Mouse (Mus musculus) mouse embryonic stem cell (cell line): Measurements from ENCODE around the gene Usp20.

Experiments
- in situ Hi-C, 2 experiments: fragments of 300-500 bp; cut with MboI; formaldehyde crosslinking; loops; 1 replicate in 1 of 2; 3 replicates in 1 of 2; pipeline ENCODE4 v1.14.3; 2019 to 2020; ENCODE audit warnings: low sequenced_read_pairs in 2 of 2, low pct_unique_long_range_greater_than_20kb in 1 of 2, mixed read lengths in 1 of 2; ENCODE audit not compliant: unreplicated experiment in 1 of 2

Usp20 gene

GRCm38 (mm10) chr2:31061868-31062628 is 80.0 kb downstream of the Usp20 start:
- in situ Hi-C loops = no loop called here

GRCm38 (mm10) chr2:31066019-31066789 is 84.1 kb downstream of the Usp20 start:
- in situ Hi-C loops = no loop called here

- in situ Hi-C loops = no loop called here
Measured at GRCm38 (mm10) chr2:31067059-31067595, 85.0 kb downstream of the Usp20 start.

GRCm38 (mm10) chr2:31067696-31068245 is 85.7 kb downstream of the Usp20 start:
- in situ Hi-C loops = no loop called here

- in situ Hi-C loops = no loop called here
Measured at GRCm38 (mm10) chr2:31068246-31069113, 86.4 kb downstream of the Usp20 start.

- in situ Hi-C loops = no loop called here
Measured at GRCm38 (mm10) chr2:31069114-31069445, 87.0 kb downstream of the Usp20 start.

- in situ Hi-C loops = no loop called here
Measured at GRCm38 (mm10) chr2:31069506-31069905, 87.4 kb downstream of the Usp20 start.
